Mouse (Mus musculus) heart, adult 2 months (tissue): ENCODE data around the gene Tubg2. TPM values are rescaled to one million over a fixed set of nuclear protein-coding genes. Genes with fewer than 3 reads are reported as not detected.

Experiments
- DNase-seq, 2 experiments: peaks; one replicate each; pipeline ENCODE4 v3.0.0; 2021
- H3K27ac ChIP-seq: fragments of 200-600 bp; 2 replicates; pipeline ENCODE4 v1.8.1; 2022
- H3K27me3 ChIP-seq: fragments of 200-500 bp; 2 replicates; pipeline ENCODE4 v1.6.1; 2012; ENCODE audit warnings: mild to moderate bottlenecking, low read length, inconsistent platforms, mixed read lengths; ENCODE audit not compliant: control insufficient read depth, insufficient read depth
- H3K36me3 ChIP-seq: fragments of 200-500 bp; 2 replicates; pipeline ENCODE4 v1.6.1; 2012; ENCODE audit warnings: low read length, inconsistent platforms; ENCODE audit not compliant: control insufficient read depth, insufficient read depth
- H3K4me1 ChIP-seq: fragments of 200-500 bp; 2 replicates; pipeline ENCODE4 v1.6.1; 2011; ENCODE audit warnings: low read length; ENCODE audit not compliant: control insufficient read depth, insufficient read depth
- H3K4me3 ChIP-seq: fragments of 200-600 bp; 2 replicates; pipeline ENCODE4 v1.8.1; 2022
- H3K79me2 ChIP-seq: fragments of 200-500 bp; replicated peaks from 2 replicates; pipeline ENCODE4 v1.6.1; 2012; ENCODE audit warnings: mild to moderate bottlenecking, inconsistent platforms, low read length, moderate library complexity, mixed read lengths; ENCODE audit not compliant: control insufficient read depth, insufficient read depth
- H3K9ac ChIP-seq: fragments of 200-500 bp; 2 replicates; pipeline ENCODE4 v1.6.1; 2012; ENCODE audit warnings: low read depth, mild to moderate bottlenecking, control low read depth, inconsistent platforms, low read length, mixed read lengths
- CTCF ChIP-seq: fragments of 200-600 bp; IDR thresholded peaks from 2 replicates; pipeline ENCODE4 v1.8.1; 2022; ENCODE audit warnings: antibody characterized with exemption, mild to moderate bottlenecking, moderate library complexity
- EP300 ChIP-seq: fragments of 200-500 bp; IDR thresholded peaks from 2 replicates; pipeline ENCODE4 v1.6.1; 2011; ENCODE audit warnings: low read depth, low read length, control low read depth; ENCODE audit not compliant: insufficient read depth
- POLR2A ChIP-seq: fragments of 200-500 bp; IDR thresholded peaks from 2 replicates; pipeline ENCODE4 v1.6.1; 2011; ENCODE audit warnings: mild to moderate bottlenecking, low read depth, low read length, control low read depth; ENCODE audit not compliant: insufficient read depth
- WGBS: fragments of 180-500 bp; shearing (Covaris S2); methylation state at CpG from one replicate; pipeline ENCODE4 v1.1.7; 2018; 5-methylcytosine and 5-hydroxymethylcytosine counted together
- intact Hi-C: fragments of 180-260 bp; cut with DNase I; formaldehyde crosslinking; loops from one replicate; pipeline ENCODE4 v1.15.1; 2025
- polyA plus RNA-seq: library from polyadenylated mRNA; depleted of rRNA; stranded (reverse); fragments of >200 nt; gene quantifications from 2 replicates; pipeline ENCODE4 v1.2.3, GENCODE M21; 2012
- total RNA-seq, 2 experiments: library from RNA; stranded (reverse); gene quantifications; 2 replicates each; pipeline ENCODE4 v1.2.3; 2021

Tubg2 gene
- total and polyA plus RNA-seq, 3 experiments: 2.9 to 3.5 (median 3.5) TPM

DNA sequence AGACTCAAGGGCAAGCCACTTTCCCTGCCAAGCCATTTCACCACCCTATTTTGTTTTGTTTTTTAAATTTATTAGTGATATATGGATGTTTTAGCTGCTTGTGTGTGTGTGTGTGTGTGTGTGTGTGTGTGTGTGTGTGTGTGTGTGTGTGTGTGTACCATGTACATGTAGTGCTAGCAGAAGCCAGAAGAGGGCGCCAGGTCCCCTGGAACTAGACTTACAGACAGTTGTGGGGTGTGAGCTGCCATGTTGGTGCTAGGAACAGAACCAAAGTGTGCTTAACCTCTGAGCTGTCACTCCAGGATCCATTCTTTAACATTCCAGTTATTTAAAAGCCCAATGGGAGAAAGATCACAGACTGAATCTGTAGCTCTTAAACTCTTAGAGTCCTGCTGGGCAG is 28.6 kb upstream of the Tubg2 start:
- no peak overlapping the region for H3K9ac ChIP-seq

DNA sequence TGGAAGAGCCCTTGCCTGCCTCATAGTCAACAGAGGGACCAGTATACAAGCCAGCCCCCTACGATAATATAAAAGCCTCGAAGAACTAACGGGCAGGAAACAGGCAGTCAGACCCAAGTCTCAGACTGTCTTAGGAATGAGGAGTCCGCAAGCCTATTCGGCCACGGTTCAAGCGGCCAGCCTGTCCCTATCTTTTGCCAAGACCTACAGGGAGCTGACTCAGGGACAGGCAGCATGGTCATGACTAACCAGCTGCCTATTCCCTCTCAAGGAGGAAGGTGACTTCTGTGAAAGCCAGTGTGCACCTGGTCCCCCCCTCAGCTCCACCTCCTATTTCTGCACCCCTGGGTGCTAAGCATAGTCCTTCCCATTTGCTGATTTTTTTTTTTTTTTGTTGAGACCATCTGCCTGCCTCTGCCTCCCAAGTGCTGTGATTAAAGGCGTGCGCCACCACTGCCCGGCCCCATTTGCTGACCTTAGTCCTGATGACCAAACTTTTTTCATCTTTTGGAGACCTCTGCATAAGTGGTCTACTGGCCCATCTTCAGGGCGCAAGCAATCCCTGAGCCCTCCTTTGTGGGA is 26.6 kb upstream of the Tubg2 start:
- intact Hi-C loops: no loop called here

More for the DNA sequence above, 28.6 kb upstream of the Tubg2 start:
- Histone ChIP-seq H3K36me3 (no peaks in the 10 kb centered on the region), H3K4me1 (no peaks in the 10 kb centered on the region; the same call in 1 of the 2 replicates), H3K27me3 (no peaks in the 10 kb centered on the region), H3K79me2 (no peaks in the 10 kb centered on the region), H3K27ac (no peak overlapping the region), H3K4me3 (no peak overlapping the region)
- intact Hi-C loops: no loop called here
- no peak for TF ChIP-seq EP300
- peak; percentile 31 for TF ChIP-seq CTCF
- no peak for TF ChIP-seq POLR2A
- 86% methylated on average over 1 of the region's 1 CpGs for WGBS
- DNase-seq: no peak

DNA sequence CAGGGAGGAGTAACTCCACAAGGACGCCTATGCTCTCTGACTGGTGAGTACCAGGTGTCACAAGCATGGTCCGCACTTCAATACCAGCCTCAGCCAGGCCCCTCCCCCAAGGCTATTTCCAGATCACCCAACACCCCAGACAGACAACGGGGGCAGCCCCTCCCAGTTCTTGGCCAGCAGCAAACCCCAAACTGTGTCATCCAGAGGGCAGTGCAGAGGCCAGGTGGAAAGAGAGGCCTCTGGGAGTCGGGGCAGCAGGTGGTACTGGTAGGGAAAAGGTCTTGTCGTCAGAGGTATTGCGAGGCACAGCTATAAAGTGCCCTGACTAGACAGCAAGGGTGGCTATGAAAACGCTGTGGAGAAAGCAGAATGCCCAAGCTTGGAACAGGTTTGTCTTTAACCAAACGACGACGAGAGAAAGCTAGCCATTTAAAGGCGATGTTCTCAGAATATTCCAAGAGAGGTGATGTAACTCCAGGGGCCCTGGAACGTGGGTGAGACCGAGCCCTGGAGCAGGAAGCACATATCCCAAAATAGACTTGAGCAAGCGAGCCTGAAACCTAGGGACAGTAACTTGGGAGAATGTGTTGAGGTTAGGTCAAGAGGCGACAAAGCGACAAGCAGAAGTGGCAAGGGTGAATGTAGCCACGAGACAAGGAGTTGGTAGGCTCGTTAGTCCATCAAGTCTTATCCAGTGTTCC is 25.5 kb upstream of the Tubg2 start:
- H3K9ac ChIP-seq: no peak overlapping the region; the same call in 1 of the 2 replicates
- H3K79me2 ChIP-seq: no peaks in the 10 kb centered on the region
- no peaks in the 10 kb centered on the region for H3K27me3 ChIP-seq
- 25% methylated on average over 18 of the region's 18 CpGs for WGBS
- H3K27ac ChIP-seq: peak overlapping the region; percentile 82
- intact Hi-C loops: no loop called here
- peak; percentile 66 to 84 for DNase-seq
- TF ChIP-seq POLR2A (peak; percentile 19; the same call in 1 of the 2 replicates), CTCF (no peak), EP300 (peak; percentile 79)
- no peaks in the 10 kb centered on the region; the same call in 1 of the 2 replicates for H3K4me1 ChIP-seq
- no peak overlapping the region for H3K4me3 ChIP-seq
- no peaks in the 10 kb centered on the region for H3K36me3 ChIP-seq

More for the DNA sequence above, 26.6 kb upstream of the Tubg2 start:
- peak; percentile 34 to 45 for DNase-seq
- no peak overlapping the region for H3K4me3 ChIP-seq
- no peaks in the 10 kb centered on the region for H3K79me2 ChIP-seq
- no peak overlapping the region for H3K9ac ChIP-seq
- 67% methylated on average over 11 of the region's 11 CpGs for WGBS
- H3K4me1 ChIP-seq: no peaks in the 10 kb centered on the region; the same call in 1 of the 2 replicates
- no peaks in the 10 kb centered on the region for H3K27me3 ChIP-seq
- TF ChIP-seq EP300 (no peak), POLR2A (no peak), CTCF (no peak)
- no peaks in the 10 kb centered on the region for H3K36me3 ChIP-seq
- no peak overlapping the region; the same call in 1 of the 2 replicates for H3K27ac ChIP-seq

DNA sequence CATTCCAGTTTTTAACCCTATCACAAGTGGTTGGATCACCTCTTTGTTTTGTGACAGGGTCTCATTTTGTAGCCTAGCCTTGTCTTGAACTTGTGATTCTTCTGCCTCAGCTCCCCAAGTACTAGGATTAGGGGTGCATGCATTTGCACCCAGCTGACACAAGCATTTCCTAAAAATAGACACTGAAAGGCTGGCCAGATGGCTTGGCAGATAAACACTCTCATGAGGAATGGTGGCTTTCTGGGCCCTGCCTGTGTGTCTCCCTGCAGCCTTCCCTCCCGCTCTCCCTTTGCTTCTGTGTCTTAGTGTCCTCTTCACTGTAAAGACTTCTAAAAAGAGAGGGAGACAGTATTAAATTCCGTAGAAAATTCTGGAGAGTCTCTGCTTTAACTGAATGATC is 24.5 kb upstream of the Tubg2 start:
- Histone ChIP-seq H3K36me3 (no peaks in the 10 kb centered on the region), H3K9ac (no peak overlapping the region), H3K4me3 (no peak overlapping the region), H3K27ac (no peak overlapping the region), H3K27me3 (no peaks in the 10 kb centered on the region), H3K4me1 (no peaks in the 10 kb centered on the region; the same call in 1 of the 2 replicates), H3K79me2 (no peaks in the 10 kb centered on the region)
- TF ChIP-seq CTCF: no peak
- intact Hi-C loops: no loop called here
- DNase-seq: no peak
- 93% methylated on average over 2 of the region's 2 CpGs for WGBS

DNA sequence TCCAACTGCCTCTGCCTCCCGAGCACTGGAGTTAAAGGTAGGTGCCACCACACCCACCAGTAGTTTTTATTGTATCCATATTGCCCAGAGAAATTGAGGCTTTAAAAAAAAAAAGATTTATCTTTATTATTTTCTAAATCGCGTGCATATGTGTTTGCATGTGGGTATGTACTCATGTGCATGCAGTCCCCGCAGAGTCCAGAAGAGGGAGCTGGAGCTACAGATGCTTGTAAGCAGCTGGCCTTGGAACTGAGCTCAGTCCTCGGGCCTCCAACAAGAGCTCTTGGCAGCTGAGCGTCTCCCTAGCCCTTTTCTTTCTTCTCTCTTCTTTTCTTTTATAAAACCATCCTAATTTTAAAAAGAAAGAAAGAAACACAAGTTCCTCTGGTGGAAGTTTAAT is 24.0 kb upstream of the Tubg2 start:
- Histone ChIP-seq H3K27me3 (no peaks in the 10 kb centered on the region), H3K4me3 (no peak overlapping the region), H3K36me3 (no peaks in the 10 kb centered on the region), H3K9ac (no peak overlapping the region), H3K79me2 (no peaks in the 10 kb centered on the region), H3K27ac (no peak overlapping the region), H3K4me1 (no peaks in the 10 kb centered on the region; the same call in 1 of the 2 replicates)
- DNase-seq: no peak
- TF ChIP-seq CTCF (peak; percentile 52), EP300 (no peak)
- intact Hi-C loops: no loop called here
- 89% methylated on average over 6 of the region's 6 CpGs for WGBS

DNA sequence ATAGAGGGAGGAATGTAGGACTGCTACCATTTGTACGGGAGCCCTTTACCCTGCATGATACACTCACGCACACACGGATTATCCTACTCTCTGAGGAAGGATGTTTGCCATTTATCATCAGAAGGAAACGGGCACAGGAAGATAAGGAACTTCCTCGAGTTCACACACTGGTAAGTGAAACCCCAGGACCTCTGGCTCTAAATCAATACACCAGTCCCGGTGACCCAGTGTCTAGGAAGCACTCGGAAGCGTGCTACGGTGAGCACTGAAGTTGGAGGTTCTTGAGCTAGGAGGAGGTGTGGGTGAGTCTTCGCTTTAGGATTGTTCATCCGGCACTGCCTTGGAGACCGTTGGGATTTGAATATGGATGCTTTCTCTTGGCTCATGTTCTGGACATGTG is 22.7 kb upstream of the Tubg2 start:
- no peak overlapping the region for H3K9ac ChIP-seq
- TF ChIP-seq POLR2A: no peak
- no peak for TF ChIP-seq CTCF
- no peak for TF ChIP-seq EP300
- no peaks in the 10 kb centered on the region for H3K79me2 ChIP-seq
- no peaks in the 10 kb centered on the region for H3K27me3 ChIP-seq
- no peak overlapping the region for H3K27ac ChIP-seq
- no peak for DNase-seq
- WGBS: 43% methylated on average over 12 of the region's 12 CpGs
- intact Hi-C loops: no loop called here
- H3K4me3 ChIP-seq: no peak overlapping the region
- H3K4me1 ChIP-seq: no peaks in the 10 kb centered on the region; the same call in 1 of the 2 replicates
- H3K36me3 ChIP-seq: no peaks in the 10 kb centered on the region
